Mouse (Mus musculus) MEL (cell line): ENCODE measurements around the gene Olfr921. TPM values are rescaled to one million over a fixed set of nuclear protein-coding genes. Genes with fewer than 3 reads are reported as not detected.

Source experiments
- DNase-seq: peaks from one replicate; pipeline ENCODE4 v3.0.0; 2011; ENCODE audit warnings: low read depth, low spot score
- H3K27ac ChIP-seq: 2 replicates; pipeline ENCODE4 v1.5.1; 2012; ENCODE audit warnings: low read depth, mild to moderate bottlenecking, control low read depth, low read length, moderate library complexity; ENCODE audit not compliant: control insufficient read depth
- H3K27me3 ChIP-seq, 2 experiments: fragments of 150-350 bp in 1 of 2; sonication (generic) in 1 of 2; 2 replicates each; pipeline ENCODE4 v1.6.1; 2012; ENCODE audit warnings: low read length in 2 of 2, mild to moderate bottlenecking in 2 of 2, improper control_type of control experiment in 1 of 2, moderate library complexity in 1 of 2; ENCODE audit not compliant: insufficient read depth in 2 of 2, control insufficient read depth in 1 of 2
- H3K36me3 ChIP-seq, 2 experiments: 2 replicates each; pipeline ENCODE4 v1.6.1; 2012 to 2014; ENCODE audit warnings: low read length in 2 of 2, improper control_type of control experiment in 1 of 2, inconsistent platforms in 1 of 2, mild to moderate bottlenecking in 1 of 2; ENCODE audit not compliant: insufficient read depth in 2 of 2, control insufficient read depth in 1 of 2
- H3K4me1 ChIP-seq, 2 experiments: fragments of 150-350 bp in 1 of 2; sonication (generic) in 1 of 2; 2 replicates each; pipeline ENCODE4 v1.6.1; 2012; ENCODE audit warnings: low read length in 2 of 2, improper control_type of control experiment in 1 of 2, mild to moderate bottlenecking in 1 of 2; ENCODE audit not compliant: insufficient read depth in 2 of 2, control insufficient read depth in 1 of 2
- H3K4me3 ChIP-seq, 2 experiments: fragments of 150-350 bp in 1 of 2; sonication (generic) in 1 of 2; 2 replicates each; pipeline ENCODE4 v1.5.1; 2012; ENCODE audit warnings: low read depth in 2 of 2, low read length in 2 of 2, mild to moderate bottlenecking in 2 of 2, moderate library complexity in 2 of 2, control low read depth in 1 of 2, improper control_type of control experiment in 1 of 2; ENCODE audit not compliant: control insufficient read depth in 1 of 2, insufficient read depth in 1 of 2
- H3K79me2 ChIP-seq: 2 replicates; pipeline ENCODE4 v1.6.1; 2012; ENCODE audit warnings: mild to moderate bottlenecking, low read length, moderate library complexity; ENCODE audit not compliant: control insufficient read depth, poor library complexity, insufficient read depth
- H3K9ac ChIP-seq: 2 replicates; pipeline ENCODE4 v1.6.1; 2012; ENCODE audit warnings: low read depth, mild to moderate bottlenecking, control low read depth, low read length, moderate library complexity; ENCODE audit not compliant: control insufficient read depth, poor library complexity, severe bottlenecking
- H3K9me3 ChIP-seq: fragments of 150-350 bp; sonication (generic); replicated peaks from 2 replicates; pipeline ENCODE4 v1.6.1; 2012; ENCODE audit warnings: mild to moderate bottlenecking, low read length, improper control_type of control experiment, moderate library complexity; ENCODE audit not compliant: insufficient read depth
- CHD2 ChIP-seq: IDR thresholded peaks from 2 replicates; pipeline ENCODE4 v1.6.1; 2011; ENCODE audit warnings: low read length, improper control_type of control experiment
- CTCF ChIP-seq, 3 experiments: IDR thresholded peaks in 2 of 3; conservative IDR thresholded peaks in 1 of 3; 2 replicates each; pipeline ENCODE4 v1.5.1; 2011 to 2012; ENCODE audit warnings: low read length in 3 of 3, low read depth in 2 of 3, mild to moderate bottlenecking in 2 of 3, improper control_type of control experiment in 1 of 3, inconsistent platforms in 1 of 3, mixed read lengths in 1 of 3, moderate library complexity in 1 of 3; ENCODE audit not compliant: control insufficient read depth in 1 of 3, insufficient read depth in 1 of 3, poor library complexity in 1 of 3, severe bottlenecking in 1 of 3
- ELF1 ChIP-seq: IDR thresholded peaks from 2 replicates; pipeline ENCODE4 v1.6.1; 2014; ENCODE audit warnings: low read depth, mild to moderate bottlenecking, inconsistent platforms, low read length, improper control_type of control experiment, moderate library complexity
- GABPA ChIP-seq: IDR thresholded peaks from 2 replicates; pipeline ENCODE4 v1.6.1; 2012; ENCODE audit warnings: low read depth, mild to moderate bottlenecking, inconsistent platforms, low read length, improper control_type of control experiment, moderate library complexity
- GATA1 ChIP-seq: IDR thresholded peaks from 2 replicates; pipeline ENCODE4 v1.6.1; 2011; ENCODE audit warnings: low read depth, low read length, improper control_type of control experiment
- JUND ChIP-seq: IDR thresholded peaks from 2 replicates; pipeline ENCODE4 v1.6.1; 2011; ENCODE audit warnings: low read depth, mild to moderate bottlenecking, improper control_type of control experiment, low read length
- MAFK ChIP-seq: IDR thresholded peaks from 2 replicates; pipeline ENCODE4 v1.6.1; 2011; ENCODE audit warnings: low read depth, mild to moderate bottlenecking, low read length, improper control_type of control experiment, borderline replicate concordance
- MAX ChIP-seq: IDR thresholded peaks from 2 replicates; pipeline ENCODE4 v1.6.1; 2011; ENCODE audit warnings: low read length, improper control_type of control experiment
- MAZ ChIP-seq: IDR thresholded peaks from 2 replicates; pipeline ENCODE4 v1.6.1; 2012; ENCODE audit warnings: low read depth, mild to moderate bottlenecking, inconsistent platforms, low read length, improper control_type of control experiment
- MEF2A ChIP-seq: IDR thresholded peaks from 2 replicates; pipeline ENCODE4 v1.6.1; 2014; ENCODE audit warnings: low read depth, mild to moderate bottlenecking, inconsistent platforms, low read length, improper control_type of control experiment; ENCODE audit not compliant: poor library complexity, insufficient replicate concordance, severe bottlenecking; ENCODE audit errors: extremely low read depth
- MYC ChIP-seq: IDR thresholded peaks from 2 replicates; pipeline ENCODE4 v1.6.1; 2011; ENCODE audit warnings: low read depth, mild to moderate bottlenecking, low read length, improper control_type of control experiment, moderate library complexity
- NELFE ChIP-seq: IDR thresholded peaks from 2 replicates; pipeline ENCODE4 v1.6.1; 2011; ENCODE audit warnings: low read depth, low read length, improper control_type of control experiment
- RAD21 ChIP-seq: IDR thresholded peaks from 2 replicates; pipeline ENCODE4 v1.6.1; 2011; ENCODE audit warnings: mild to moderate bottlenecking, low read depth, low read length, improper control_type of control experiment
- RCOR1 ChIP-seq: IDR thresholded peaks from 2 replicates; pipeline ENCODE4 v1.6.1; 2012; ENCODE audit warnings: low read depth, mild to moderate bottlenecking, inconsistent platforms, low read length, improper control_type of control experiment
- SMC3 ChIP-seq: IDR thresholded peaks from 2 replicates; pipeline ENCODE4 v1.6.1; 2011; ENCODE audit warnings: low read depth, low read length, improper control_type of control experiment
- TCF12 ChIP-seq: IDR thresholded peaks from 2 replicates; pipeline ENCODE4 v1.6.1; 2014; ENCODE audit warnings: low read depth, mild to moderate bottlenecking, inconsistent platforms, low read length, improper control_type of control experiment, moderate library complexity
- UBTF ChIP-seq: IDR thresholded peaks from 2 replicates; pipeline ENCODE4 v1.6.1; 2012; ENCODE audit warnings: low read depth, mild to moderate bottlenecking, inconsistent platforms, low read length, improper control_type of control experiment, moderate library complexity, borderline replicate concordance; ENCODE audit not compliant: insufficient read depth
- USF1 ChIP-seq: IDR thresholded peaks from 2 replicates; pipeline ENCODE4 v1.6.1; 2014; ENCODE audit warnings: low read depth, mild to moderate bottlenecking, inconsistent platforms, low read length, improper control_type of control experiment, moderate library complexity
- USF2 ChIP-seq, 2 experiments: IDR thresholded peaks; 2 replicates each; pipeline ENCODE4 v1.6.1; 2011 to 2012; ENCODE audit warnings: improper control_type of control experiment in 2 of 2, low read length in 2 of 2, borderline replicate concordance in 1 of 2, inconsistent platforms in 1 of 2, low read depth in 1 of 2, mild to moderate bottlenecking in 1 of 2; ENCODE audit not compliant: insufficient read depth in 1 of 2
- ZC3H11A ChIP-seq: IDR thresholded peaks from 2 replicates; pipeline ENCODE4 v1.6.1; 2012; ENCODE audit warnings: low read depth, mild to moderate bottlenecking, inconsistent platforms, low read length, improper control_type of control experiment
- ZMIZ1 ChIP-seq: IDR thresholded peaks from 2 replicates; pipeline ENCODE4 v1.6.1; 2012; ENCODE audit warnings: low read depth, mild to moderate bottlenecking, inconsistent platforms, low read length, improper control_type of control experiment, moderate library complexity
- ZNF384 ChIP-seq: IDR thresholded peaks from 2 replicates; pipeline ENCODE4 v1.6.1; 2012; ENCODE audit warnings: low read depth, mild to moderate bottlenecking, inconsistent platforms, low read length, improper control_type of control experiment
- polyA plus RNA-seq, 2 experiments: library from polyadenylated mRNA; stranded (reverse) in 1 of 2; unstranded in 1 of 2; fragments of >175 nt in 1 of 2; fragments of >200 nt in 1 of 2; gene quantifications; 2 replicates each; pipeline versions ENCODE4 v1.2.1 to v1.2.4; 2012; ENCODE audit warnings: low replicate concordance in 2 of 2, low read depth in 1 of 2; ENCODE audit not compliant: insufficient read length in 2 of 2, insufficient read depth in 1 of 2, missing spikeins in 1 of 2
- total RNA-seq: library from RNA; depleted of rRNA; stranded (reverse); fragments of 300-350 nt; gene quantifications from 2 replicates; pipeline ENCODE4 v1.2.3, GENCODE M21; 2012

The Olfr921 gene
- total and polyA plus RNA-seq, 3 experiments, result not detected

- Histone ChIP-seq H3K36me3 (no peaks in the 10 kb centered on the region), H3K9me3 (no peaks in the 10 kb centered on the region), H3K79me2 (no peaks in the 10 kb centered on the region), H3K9ac (no peak overlapping the region), H3K27me3 (no peaks in the 10 kb centered on the region), H3K4me3 (no peak overlapping the region), H3K4me1 (peaks cover 0 to 2% of the 10 kb centered on the region in 2 experiments; a peak in 1 of 4 replicates), H3K27ac (no peak overlapping the region)
- no peak for TF ChIP-seq CHD2
- no peak for TF ChIP-seq USF2 (IDR thresholded peaks at IDR 0.05; ENCODE audit: borderline replicate concordance in 1 of 2, insufficient read depth in 1 of 2, low read depth in 1 of 2, low read length in 2 of 2)
- no peak for TF ChIP-seq MAX
- no peak for TF ChIP-seq RAD21
- TF ChIP-seq MYC, result no peak
- no peak for TF ChIP-seq RCOR1
- TF ChIP-seq JUND, result no peak
- TF ChIP-seq ZC3H11A, result no peak
- no peak for TF ChIP-seq UBTF
- TF ChIP-seq MEF2A, result no peak
- no peak for TF ChIP-seq TCF12
- no peak for TF ChIP-seq SMC3
- TF ChIP-seq USF1, result no peak
- TF ChIP-seq GABPA, result no peak
- no peak for DNase-seq
These were observed 28.1 kb upstream of the Olfr921 start for GRCm38 (mm10) chr9:38744619-38745315.

GRCm38 (mm10) chr9:38751999-38752398 lies 20.9 kb upstream of the Olfr921 start, which contains the start of gene Olfr920:
Gene Olfr920, plus strand, starts transcription at chr9:38752299.
- Histone ChIP-seq H3K27ac (no peak within 1 kb of the TSS), H3K27me3 (no peaks in the 10 kb centered on the region), H3K4me3 (no peak within 1 kb of the TSS), H3K36me3 (no peaks in the 10 kb centered on the region), H3K9ac (no peak within 1 kb of the TSS), H3K9me3 (no peaks in the 10 kb centered on the region), H3K4me1 (peaks cover 0 to 2% of the 10 kb centered on the region in 2 experiments; a peak in 1 of 4 replicates), H3K79me2 (no peaks in the 10 kb centered on the region)
- DNase-seq, result no peak
- TF ChIP-seq MAFK (no peak), MAX (no peak), ZMIZ1 (no peak), ZNF384 (no peak), NELFE (no peak), CTCF (IDR thresholded peaks at IDR 0.05 in 2 of 3, conservative IDR thresholded peaks at IDR 0.05 in 1 of 3; ENCODE audit: control insufficient read depth in 1 of 3, insufficient read depth in 1 of 3, low read depth in 2 of 3, low read length in 3 of 3, poor library complexity in 1 of 3, severe bottlenecking in 1 of 3) (no peak), ELF1 (no peak), MAZ (no peak), GATA1 (no peak), ZC3H11A (no peak), MEF2A (no peak), SMC3 (no peak)
